Mouse (Mus musculus): ENCODE measurements around the gene Hoxa11. TPM values are rescaled to one million over a fixed set of nuclear protein-coding genes. Genes with fewer than 3 reads are reported as not detected.

Gene Hoxa11
- polyA plus RNA-seq, 2 experiments: not detected

- peaks cover 100% of the 10 kb centered on the region for H3K27me3 ChIP-seq (ENCODE audit: control insufficient read depth, insufficient read depth, low read length)
- TF ChIP-seq EP300 (IDR thresholded peaks at IDR 0.05; ENCODE audit: low read depth) (no peak), CTCF (IDR thresholded peaks at IDR 0.05; ENCODE audit: low read depth) (no peak)
- ATAC-seq (ENCODE audit: insufficient read depth) (no peak), DNase-seq (ENCODE audit: low read depth in 3 of 3, low spot score in 3 of 3) (no peak)
- H3K27ac ChIP-seq: no peak overlapping the region
- H3K36me3 ChIP-seq (replicated peaks; ENCODE audit: control insufficient read depth, insufficient read depth, low read depth): no peaks in the 10 kb centered on the region
- peak overlapping the region; percentile 49 to 51; a peak in 3 of 4 replicates for H3K4me3 ChIP-seq (ENCODE audit: insufficient read depth in 1 of 2, low read depth in 2 of 2, low read length in 2 of 2)
- peak overlapping the region; percentile 69 for H3K4me2 ChIP-seq (ENCODE audit: low read depth)
- whole genome bisulfite sequencing (ENCODE audit: insufficient replicate concordance): 7% methylated on average over 12 of the region's 12 CpGs
- no peak overlapping the region for H3K9ac ChIP-seq (replicated peaks)
- no peaks in the 10 kb centered on the region for H3K9me3 ChIP-seq (ENCODE audit: control insufficient read depth, low read length)
- no peaks in the 10 kb centered on the region for H3K4me1 ChIP-seq (replicated peaks; ENCODE audit: control insufficient read depth in 2 of 2, insufficient read depth in 2 of 2, low read length in 1 of 2)
Measured at GRCm38 (mm10) chr6:52220865-52221310, 24.7 kb downstream of the Hoxa11 start.

- H3K4me3 ChIP-seq (ENCODE audit: insufficient read depth in 1 of 2, low read depth in 2 of 2, low read length in 2 of 2): no peak overlapping the region
- DNase-seq (ENCODE audit: low read depth in 3 of 3, low spot score in 3 of 3): no peak
- no peak overlapping the region for H3K9ac ChIP-seq (replicated peaks)
- ATAC-seq (ENCODE audit: insufficient read depth): no peak
- 27% methylated on average over 32 of the region's 32 CpGs for WGBS (ENCODE audit: insufficient replicate concordance)
- TF ChIP-seq EP300 (IDR thresholded peaks at IDR 0.05; ENCODE audit: low read depth) (no peak), CTCF (IDR thresholded peaks at IDR 0.05; ENCODE audit: low read depth) (no peak)
- H3K4me2 ChIP-seq (ENCODE audit: low read depth): no peak overlapping the region
- peaks cover 100% of the 10 kb centered on the region for H3K27me3 ChIP-seq (ENCODE audit: control insufficient read depth, insufficient read depth, low read length)
- H3K36me3 ChIP-seq (replicated peaks; ENCODE audit: control insufficient read depth, insufficient read depth, low read depth): no peaks in the 10 kb centered on the region
- H3K4me1 ChIP-seq (replicated peaks; ENCODE audit: control insufficient read depth in 2 of 2, insufficient read depth in 2 of 2, low read length in 1 of 2): no peaks in the 10 kb centered on the region
- no peak overlapping the region for H3K27ac ChIP-seq
- no peaks in the 10 kb centered on the region for H3K9me3 ChIP-seq (ENCODE audit: control insufficient read depth, low read length)
Measured at GRCm38 (mm10) chr6:52220003-52220864, 25.4 kb downstream of the Hoxa11 start.

GRCm38 (mm10) chr6:52219234-52219942, 26.2 kb downstream of the Hoxa11 start:
- TF ChIP-seq EP300 (IDR thresholded peaks at IDR 0.05; ENCODE audit: low read depth) (no peak), CTCF (IDR thresholded peaks at IDR 0.05; ENCODE audit: low read depth) (no peak)
- DNase-seq (ENCODE audit: low read depth in 3 of 3, low spot score in 3 of 3) (no peak), ATAC-seq (ENCODE audit: insufficient read depth) (no peak)
- no peak overlapping the region for H3K9ac ChIP-seq (replicated peaks)
- no peak overlapping the region for H3K4me3 ChIP-seq (ENCODE audit: insufficient read depth in 1 of 2, low read depth in 2 of 2, low read length in 2 of 2)
- H3K4me1 ChIP-seq (replicated peaks; ENCODE audit: control insufficient read depth in 2 of 2, insufficient read depth in 2 of 2, low read length in 1 of 2): no peaks in the 10 kb centered on the region
- H3K36me3 ChIP-seq (replicated peaks; ENCODE audit: control insufficient read depth, insufficient read depth, low read depth): no peaks in the 10 kb centered on the region
- WGBS (ENCODE audit: insufficient replicate concordance): 39% methylated on average over 9 of the region's 9 CpGs
- no peak overlapping the region for H3K4me2 ChIP-seq (ENCODE audit: low read depth)
- peaks cover 100% of the 10 kb centered on the region for H3K27me3 ChIP-seq (ENCODE audit: control insufficient read depth, insufficient read depth, low read length)
- no peak overlapping the region for H3K27ac ChIP-seq
- H3K9me3 ChIP-seq (ENCODE audit: control insufficient read depth, low read length): no peaks in the 10 kb centered on the region

GRCm38 (mm10) chr6:52218643-52219215, 26.9 kb downstream of the Hoxa11 start:
- H3K27me3 ChIP-seq (ENCODE audit: control insufficient read depth, insufficient read depth, low read length): peaks cover 100% of the 10 kb centered on the region
- H3K4me3 ChIP-seq (ENCODE audit: insufficient read depth in 1 of 2, low read depth in 2 of 2, low read length in 2 of 2): no peak overlapping the region
- TF ChIP-seq CTCF (IDR thresholded peaks at IDR 0.05; ENCODE audit: low read depth) (no peak), EP300 (IDR thresholded peaks at IDR 0.05; ENCODE audit: low read depth) (no peak)
- 29% methylated on average over 14 of the region's 14 CpGs for WGBS (ENCODE audit: insufficient replicate concordance)
- H3K27ac ChIP-seq: no peak overlapping the region
- H3K9me3 ChIP-seq (ENCODE audit: control insufficient read depth, low read length): no peaks in the 10 kb centered on the region
- no peak overlapping the region for H3K4me2 ChIP-seq (ENCODE audit: low read depth)
- no peaks in the 10 kb centered on the region for H3K36me3 ChIP-seq (replicated peaks; ENCODE audit: control insufficient read depth, insufficient read depth, low read depth)
- ATAC-seq (ENCODE audit: insufficient read depth) (no peak), DNase-seq (ENCODE audit: low read depth in 3 of 3, low spot score in 3 of 3) (no peak)
- H3K9ac ChIP-seq (replicated peaks): no peak overlapping the region
- no peaks in the 10 kb centered on the region for H3K4me1 ChIP-seq (replicated peaks; ENCODE audit: control insufficient read depth in 2 of 2, insufficient read depth in 2 of 2, low read length in 1 of 2)

All from liver, embryonic 14.5 days (tissue).